Mouse (Mus musculus) effector memory CD4-positive, alpha-beta T cell, adult 7 months (primary cell): ENCODE measurements around the gene Pdilt. TPM values are rescaled to one million over a fixed set of nuclear protein-coding genes. Genes with fewer than 3 reads are reported as not detected.

Experiments
- polyA plus RNA-seq: library from polyadenylated mRNA; unstranded; fragments of 100-300 nt; shearing (Covaris generic); gene quantifications from one replicate; pipeline ENCODE4 v1.2.1, GENCODE M21; 2017

Gene Pdilt
- polyA plus RNA-seq = not detected

DNA sequence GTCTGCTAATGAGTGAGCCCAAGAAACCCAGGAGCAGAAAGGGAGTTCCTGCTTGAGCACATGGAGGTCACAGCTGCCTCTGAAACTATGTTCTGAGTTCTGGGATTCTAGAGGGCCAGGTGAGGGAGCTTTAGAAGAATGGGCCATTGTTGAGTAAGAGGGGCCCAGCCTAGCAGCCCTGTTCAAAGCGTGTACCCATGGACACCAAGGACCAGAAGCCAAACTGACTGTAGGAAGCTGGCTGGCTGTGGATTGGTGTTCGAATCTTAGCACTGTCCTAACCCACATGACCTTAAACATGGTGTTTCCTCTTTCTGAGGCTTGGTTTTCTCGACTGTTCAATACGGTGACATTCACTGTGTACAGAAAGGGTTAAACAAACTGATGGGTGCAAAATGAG lies at the start of gene Pdilt:
Gene Pdilt (minus strand): TSS at position 101 of the 400 bp plus-strand sequence.

DNA sequence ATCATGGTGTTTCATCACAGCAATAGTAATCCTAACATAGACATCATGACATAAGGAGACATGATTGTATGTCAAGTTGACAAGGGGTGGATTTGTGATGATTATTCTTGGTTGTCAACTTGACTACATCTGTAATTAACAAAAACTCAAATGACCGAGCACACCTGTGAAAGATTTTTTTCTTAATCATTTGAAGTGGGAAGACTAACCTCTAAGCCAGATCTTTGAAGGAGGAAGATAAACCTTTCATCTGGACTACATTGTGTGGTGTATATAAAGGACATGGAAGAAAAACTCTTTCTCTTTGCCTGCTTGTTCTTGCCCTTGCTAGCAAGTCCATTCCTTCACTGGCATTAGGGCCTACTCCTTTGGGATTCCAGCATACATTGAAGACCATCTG lies 30.8 kb upstream of the Pdilt start, which contains the start of gene Acsm2:
Gene Acsm2 (plus strand): TSS at position 301 of the 400 bp plus-strand sequence.

GRCm38 (mm10) chr7:119519163-119519562 lies 4.1 kb downstream of the Pdilt start, which contains the start of gene Acsm5:
Gene Acsm5, plus strand, starts transcription at chr7:119519463.

GRCm38 (mm10) chr7:119479256-119479655 lies 44.0 kb downstream of the Pdilt start, which contains the start of gene Umod:
Gene Umod, minus strand, starts transcription at chr7:119479282.

GRCm38 (mm10) chr7:119459185-119459584 lies 64.1 kb downstream of the Pdilt start, which contains the start of gene Gp2:
Gene Gp2, minus strand, starts transcription at chr7:119459285.

Other genes starting within 250 kb of the Pdilt start
- not detected for gene Gp2, start 64.2 kb downstream of the Pdilt start, polyA plus RNA-seq
- gene Umod, start 44.2 kb downstream of the Pdilt start, polyA plus RNA-seq = not detected
- not detected for gene Acsm5, start 4.0 kb downstream of the Pdilt start, polyA plus RNA-seq
- gene Acsm2, start 30.9 kb upstream of the Pdilt start, polyA plus RNA-seq = not detected
- not detected for gene Acsm1, start 83.5 kb upstream of the Pdilt start, polyA plus RNA-seq
- not detected for gene Acsm4, start 166.5 kb upstream of the Pdilt start, polyA plus RNA-seq
- 61.3 TPM for gene Thumpd1, start 197.3 kb upstream of the Pdilt start, polyA plus RNA-seq
- 0.18 TPM for gene Acsm3, start 237.4 kb upstream of the Pdilt start, polyA plus RNA-seq